Mouse (Mus musculus): ENCODE results near the gene Zfp213.
A peak's percentile ranks its signal among the peaks of the same experiment; 100 is the strongest.

The Zfp213 gene

GRCm38 (mm10) chr17:23571084-23571483 lies 7.0 kb upstream of the Zfp213 start:
- DNase-seq: no peak

- peak; percentile 60 for DNase-seq
These were observed 6.0 kb upstream of the Zfp213 start for GRCm38 (mm10) chr17:23570017-23570416.

DNA sequence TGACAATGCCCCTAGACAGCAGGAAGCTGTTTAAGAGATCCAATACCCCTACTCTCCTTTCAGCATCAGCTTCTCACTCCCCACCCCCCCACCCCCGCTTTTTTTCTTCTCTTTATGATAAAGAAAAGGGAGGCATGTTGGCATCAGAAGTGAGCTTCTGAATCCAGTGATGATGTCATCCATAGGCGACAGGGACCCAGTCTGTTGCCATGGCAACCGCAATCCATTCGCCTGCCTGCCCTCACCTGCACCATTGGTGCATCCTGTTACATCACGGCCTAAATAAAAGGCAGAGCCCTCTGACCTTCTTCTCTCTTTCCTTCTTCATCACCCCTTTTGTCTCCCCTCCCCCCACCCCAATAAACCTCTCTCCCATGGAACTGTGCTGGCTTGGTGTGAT lies 4.3 kb upstream of the Zfp213 start:
- DNase-seq: no peak

GRCm38 (mm10) chr17:23566787-23567186 lies 2.7 kb upstream of the Zfp213 start:
- DNase-seq: no peak

GRCm38 (mm10) chr17:23564368-23564715 lies 304 bp upstream of the Zfp213 start:
- no peak for DNase-seq

DNA sequence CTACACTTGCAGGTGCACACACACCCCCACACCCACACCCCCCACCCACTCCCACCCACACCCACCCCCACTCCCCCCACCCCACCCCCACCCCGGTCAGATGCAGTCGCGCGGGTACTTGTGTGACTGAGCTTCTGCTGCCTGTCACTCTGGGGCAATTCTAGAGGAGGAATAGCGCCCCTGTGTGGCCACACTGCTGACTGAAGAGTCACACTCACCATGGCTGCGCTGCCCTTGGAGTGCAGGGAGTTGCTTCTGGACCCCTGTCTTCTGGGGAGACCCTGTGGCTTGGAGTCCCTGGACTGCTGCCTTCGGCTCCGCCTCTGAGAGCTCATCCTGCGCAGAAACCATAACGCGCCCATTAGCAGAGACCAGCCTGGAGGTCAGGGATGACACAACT lies 4.3 kb downstream of the Zfp213 start:
- DNase-seq: peak; percentile 49

GRCm38 (mm10) chr17:23555243-23555916 lies 8.7 kb downstream of the Zfp213 start:
- no peak for DNase-seq

- DNase-seq: no peak
These were observed 9.7 kb downstream of the Zfp213 start for GRCm38 (mm10) chr17:23554321-23554720.

DNA sequence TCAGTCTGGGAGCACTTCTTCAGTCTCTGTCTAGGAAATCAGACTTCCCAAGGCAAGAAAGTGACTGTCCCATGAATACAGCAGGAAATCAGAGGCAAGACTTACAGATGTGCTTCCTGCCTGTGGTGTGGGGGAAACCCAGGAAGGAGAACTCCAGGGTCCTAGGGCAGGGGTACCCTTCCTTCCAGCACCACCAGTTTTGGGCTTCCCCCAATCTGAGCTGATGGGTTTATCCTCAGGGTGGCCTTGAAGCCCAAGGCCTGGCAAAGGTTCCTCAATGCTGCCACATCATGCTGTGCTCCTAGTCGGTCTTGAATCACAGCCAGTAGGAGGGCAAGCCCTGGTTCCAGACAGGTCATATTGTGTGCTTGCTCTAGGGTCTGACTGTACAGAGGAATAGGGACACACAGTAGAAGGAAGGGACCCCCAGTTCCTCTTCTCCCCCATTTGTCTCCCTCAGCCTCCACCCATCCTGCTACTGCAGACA lies 10.4 kb downstream of the Zfp213 start:
- DNase-seq: no peak

- no peak for DNase-seq
These were observed 11.0 kb downstream of the Zfp213 start for GRCm38 (mm10) chr17:23552896-23553633.

GRCm38 (mm10) chr17:23551963-23552362 lies 12.1 kb downstream of the Zfp213 start:
- DNase-seq: no peak

DNA sequence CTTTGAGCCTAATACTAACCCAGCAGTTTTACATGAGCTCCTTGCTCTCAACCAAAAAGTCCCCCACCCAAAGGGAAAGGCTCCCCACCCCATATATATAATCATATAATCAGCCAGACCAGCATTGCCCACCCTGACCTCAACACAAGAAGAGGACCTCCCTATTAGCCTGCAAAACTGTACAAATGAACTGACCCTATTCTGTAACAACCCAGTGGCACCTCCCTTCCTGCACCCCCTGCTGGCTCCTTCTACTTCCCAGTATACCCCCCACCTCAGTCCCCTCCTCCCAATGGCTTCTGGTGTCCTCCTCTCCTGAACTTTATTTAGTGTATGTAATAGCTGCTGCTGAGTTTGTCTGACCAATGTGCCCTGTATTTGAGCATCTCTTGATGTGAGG lies 12.6 kb downstream of the Zfp213 start:
- no peak for DNase-seq

- no peak for DNase-seq
These were observed 13.2 kb downstream of the Zfp213 start for GRCm38 (mm10) chr17:23550856-23551255.

DNA sequence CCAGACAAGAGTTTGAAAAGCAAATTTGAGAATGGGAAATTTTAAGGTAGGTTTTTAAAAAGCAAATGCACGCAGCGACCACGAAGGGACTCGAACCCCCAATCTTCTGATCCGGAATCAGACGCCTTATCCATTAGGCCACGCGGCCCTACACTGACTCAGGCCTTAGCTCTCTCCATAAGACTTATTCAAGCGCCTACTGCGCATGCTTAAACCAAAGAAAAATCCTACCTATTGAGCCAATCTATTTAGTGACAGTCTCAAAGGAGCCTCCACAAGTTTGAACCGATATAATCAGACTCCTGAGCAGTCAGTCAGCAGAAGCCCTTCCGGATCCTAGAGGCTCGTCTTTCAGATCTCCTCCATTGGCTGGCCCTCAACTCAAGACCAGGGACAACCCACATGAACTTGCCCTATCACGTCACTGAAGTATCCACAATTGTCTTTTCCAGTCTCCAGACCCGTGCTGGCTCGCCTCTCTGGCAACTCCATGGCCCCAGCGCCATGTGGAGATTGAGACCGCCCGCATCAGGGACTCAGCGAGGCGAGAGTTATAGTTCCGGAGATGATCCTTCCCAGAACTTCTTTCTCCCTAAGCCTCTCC lies 13.7 kb downstream of the Zfp213 start:
- DNase-seq: peak; percentile 91

DNA sequence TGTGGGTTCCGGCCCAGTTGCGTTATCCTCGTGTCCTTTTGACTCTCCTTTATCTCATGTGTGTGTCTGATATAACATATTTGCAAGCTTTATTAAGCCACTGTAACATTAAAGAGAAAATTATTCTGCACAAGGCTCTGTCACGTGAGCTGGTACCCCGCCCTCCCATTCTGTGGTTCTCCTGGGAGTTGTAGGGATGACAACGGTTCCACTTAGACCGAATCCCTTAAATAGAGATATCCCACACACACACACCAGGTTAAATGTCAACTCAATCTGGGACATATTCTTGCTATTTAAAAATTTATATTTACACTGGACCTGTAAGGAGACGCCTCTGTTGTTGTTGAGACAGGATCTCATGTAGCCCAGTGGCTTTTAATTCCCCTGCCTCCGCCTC lies 14.6 kb downstream of the Zfp213 start:
- no peak for DNase-seq

DNA sequence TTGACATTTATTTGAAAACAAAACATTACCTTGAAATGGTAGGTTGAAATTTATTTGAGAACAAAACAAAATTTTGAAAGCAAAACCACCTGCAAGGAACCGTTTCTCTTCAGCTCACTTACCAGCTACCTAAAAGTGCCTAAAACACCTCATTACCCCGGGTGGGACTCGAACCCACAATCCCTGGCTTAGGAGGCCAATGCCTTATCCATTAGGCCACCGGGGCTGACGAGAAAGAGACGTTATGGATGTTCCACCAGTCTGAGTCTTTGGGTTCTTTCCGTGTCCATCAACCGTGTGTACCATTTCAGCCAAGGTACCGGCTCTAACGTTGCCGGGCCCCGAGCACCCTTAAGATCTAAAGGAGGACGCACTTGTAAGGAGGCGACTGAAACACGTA lies 15.4 kb downstream of the Zfp213 start:
- DNase-seq: peak; percentile 74

DNA sequence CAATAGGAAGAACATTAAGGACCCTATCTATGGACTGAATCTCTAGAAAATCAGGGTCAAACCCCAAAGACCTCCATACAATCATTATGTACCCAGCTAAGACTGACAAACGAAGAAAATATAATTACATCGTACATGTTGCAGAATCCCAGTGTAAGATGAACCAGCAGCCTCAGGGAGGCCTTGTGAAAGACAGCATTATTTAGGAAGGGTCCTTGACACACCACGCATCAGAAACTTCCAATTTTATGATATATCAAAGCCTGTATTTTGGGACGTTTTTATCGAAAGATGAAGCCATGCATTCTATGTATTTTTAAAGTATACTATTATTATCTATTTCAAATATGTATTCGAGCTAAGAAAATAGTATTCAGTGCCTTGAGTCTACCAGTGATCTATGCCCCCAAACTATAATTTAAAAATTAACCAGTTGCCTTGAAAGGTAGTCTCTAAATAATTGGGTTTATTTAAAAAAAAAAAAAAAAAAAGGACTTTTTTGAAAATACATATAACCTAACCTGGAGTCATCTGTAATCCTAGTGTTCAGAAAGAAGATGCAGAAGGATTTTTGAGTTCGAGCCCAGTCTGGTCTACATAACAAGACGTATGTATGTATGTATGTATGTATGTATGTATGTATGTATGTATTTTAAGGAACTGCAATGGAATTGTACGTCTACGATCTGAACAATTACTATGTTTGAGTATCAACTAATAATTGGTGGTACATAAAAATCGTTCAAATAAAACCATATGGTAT lies 16.2 kb downstream of the Zfp213 start:
- DNase-seq: no peak

- peak; percentile 85 for DNase-seq
These were observed 17.1 kb downstream of the Zfp213 start for GRCm38 (mm10) chr17:23546702-23547505.

- DNase-seq: peak; percentile 74
These were observed 17.7 kb downstream of the Zfp213 start for GRCm38 (mm10) chr17:23546333-23546701.

DNA sequence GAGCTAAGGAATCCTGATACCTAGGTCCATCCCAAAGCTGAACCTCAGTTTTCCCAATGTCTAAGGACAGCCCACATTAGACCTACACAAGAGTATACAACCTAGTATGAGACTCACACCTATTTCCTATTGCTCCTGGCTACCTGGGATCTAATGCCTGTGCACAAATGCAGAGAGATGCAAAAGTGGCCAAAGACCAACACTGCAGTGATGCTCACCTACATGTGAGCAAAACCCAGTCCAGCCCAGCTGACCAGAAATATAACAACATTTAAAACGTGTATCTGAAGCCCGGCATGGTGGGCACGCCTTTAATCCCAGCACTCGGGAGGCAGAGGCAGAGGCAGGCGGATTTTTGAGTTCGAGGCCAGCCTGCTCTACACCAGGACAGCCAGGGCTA lies 18.2 kb downstream of the Zfp213 start:
- DNase-seq: peak; percentile 3

DNA sequence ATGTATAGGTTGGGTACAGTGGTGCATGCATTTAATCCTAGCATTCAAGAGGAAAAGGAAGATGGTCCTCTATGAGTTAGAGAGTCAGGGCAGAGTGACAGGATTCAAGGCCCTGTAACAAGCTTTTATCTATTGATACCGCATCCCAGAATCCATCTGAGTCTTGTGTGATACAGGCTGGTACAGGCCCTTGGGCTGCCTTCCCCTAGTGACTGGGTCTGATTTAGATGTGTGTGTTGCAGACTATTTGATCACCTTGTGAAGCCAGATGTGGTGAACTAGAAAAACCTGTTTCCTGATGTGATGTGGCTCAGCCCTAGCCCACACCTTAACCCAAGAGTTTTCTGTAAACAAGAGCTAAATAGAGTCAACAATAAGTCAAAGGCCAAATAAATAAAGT lies 19.3 kb downstream of the Zfp213 start:
- DNase-seq: peak; percentile 0

GRCm38 (mm10) chr17:23543983-23544382 lies 20.1 kb downstream of the Zfp213 start:
- no peak for DNase-seq

DNA sequence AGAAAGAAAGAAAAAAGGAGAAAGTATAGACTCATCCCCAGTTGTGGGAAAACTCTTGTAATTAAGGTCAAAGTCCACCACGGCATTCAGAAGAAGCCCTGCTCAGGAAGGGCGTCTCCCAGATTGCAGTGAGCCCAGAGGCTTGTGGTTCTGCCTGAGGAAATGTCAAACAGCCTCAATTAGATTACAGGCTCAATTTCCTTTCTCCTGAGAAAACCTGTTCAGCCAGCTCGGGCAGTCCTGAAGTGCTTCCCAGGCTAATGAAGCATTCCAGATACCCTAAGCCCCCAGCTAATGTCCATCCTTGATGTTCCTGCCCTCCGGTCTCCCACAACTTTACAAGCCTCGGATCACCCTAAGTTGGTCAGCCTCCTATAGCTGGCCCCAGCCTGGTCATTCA lies 20.7 kb downstream of the Zfp213 start:
- DNase-seq: no peak
